Mouse (Mus musculus): ENCODE data around the gene Olfr487.
"Not testable (repeated sequence)": the region's sequence is repeated elsewhere in the genome, so short reads cannot be mapped to it uniquely, and the experiment has no call there.

Olfr487 gene

DNA sequence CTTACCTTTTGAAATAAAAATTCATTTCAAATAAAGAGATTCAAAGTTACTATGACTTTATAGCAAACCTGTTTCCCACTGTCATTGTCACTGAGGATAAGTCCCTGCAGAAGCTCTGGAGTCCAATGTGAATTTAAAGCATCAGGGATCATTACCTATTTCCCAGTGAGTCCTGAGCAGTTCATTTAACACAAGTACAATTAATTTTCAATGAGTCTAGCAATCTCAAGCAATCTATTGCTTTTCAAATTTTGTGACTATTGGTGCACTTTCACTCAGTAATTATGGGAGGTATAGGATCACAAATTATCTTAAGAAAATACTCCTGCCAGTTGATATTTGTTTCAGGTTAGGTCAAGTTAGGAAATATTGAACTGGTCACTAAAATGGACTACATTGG is at the start of gene Olfr487:
TSS of gene Olfr487 (minus strand) at position 101 of the 400 bp plus-strand sequence.
- in situ Hi-C loops (cut with MboI, MseI) = loop anchor here (5.0 kb wide), 1 partner anchor 42 kb away; the partner anchor contains the start of gene Olfr486

DNA sequence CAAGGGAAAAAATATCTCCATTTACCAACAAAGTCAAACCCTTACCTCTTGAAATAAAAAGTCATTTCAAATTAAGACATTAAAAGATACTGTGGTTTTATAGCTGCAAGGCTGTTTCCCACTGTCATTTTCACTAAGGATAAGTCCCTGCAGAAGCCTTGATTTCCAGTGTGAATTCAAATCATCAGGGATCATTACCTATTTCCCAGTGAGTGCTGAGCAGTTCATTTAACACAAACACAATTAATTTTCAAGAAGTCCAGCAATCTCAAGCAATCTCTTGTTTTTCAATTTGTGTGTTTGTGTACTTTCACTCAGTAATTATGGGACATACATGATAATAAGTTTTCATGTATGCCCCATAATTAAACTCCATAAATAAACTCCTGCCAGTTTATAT is 43.8 kb upstream of the Olfr487 start, which contains the start of gene Olfr488:
TSS of gene Olfr488 (minus strand) at position 101 of the 400 bp plus-strand sequence.
- in situ Hi-C loops (cut with MboI, MseI) = no loop called here

DNA sequence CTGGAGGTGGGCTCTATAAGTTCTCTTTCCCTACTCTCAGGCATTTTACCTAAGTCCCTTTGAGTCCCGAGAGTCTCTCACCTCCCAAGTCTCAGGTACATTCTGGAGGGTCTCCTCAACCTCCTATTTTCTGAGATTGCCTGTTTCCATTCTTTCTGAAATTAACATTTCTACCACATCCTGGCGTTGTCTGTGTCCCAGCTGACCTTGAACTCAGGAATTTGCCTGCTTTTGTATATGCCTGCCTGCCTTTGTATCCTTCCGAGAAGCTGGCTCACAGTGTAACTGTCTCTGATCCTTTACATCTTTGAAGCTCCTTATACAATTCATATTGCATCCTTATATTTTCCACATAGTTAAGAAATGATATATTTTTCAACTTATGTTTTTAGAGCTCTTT is 19.1 kb upstream of the Olfr487 start:
- in situ Hi-C loops (cut with MboI, MseI) = no loop called here

- in situ Hi-C loops (cut with MboI, MseI) = no loop called here
Observed at GRCm38 (mm10) chr7:108196938-108197337, 17.5 kb downstream of the Olfr487 start.

DNA sequence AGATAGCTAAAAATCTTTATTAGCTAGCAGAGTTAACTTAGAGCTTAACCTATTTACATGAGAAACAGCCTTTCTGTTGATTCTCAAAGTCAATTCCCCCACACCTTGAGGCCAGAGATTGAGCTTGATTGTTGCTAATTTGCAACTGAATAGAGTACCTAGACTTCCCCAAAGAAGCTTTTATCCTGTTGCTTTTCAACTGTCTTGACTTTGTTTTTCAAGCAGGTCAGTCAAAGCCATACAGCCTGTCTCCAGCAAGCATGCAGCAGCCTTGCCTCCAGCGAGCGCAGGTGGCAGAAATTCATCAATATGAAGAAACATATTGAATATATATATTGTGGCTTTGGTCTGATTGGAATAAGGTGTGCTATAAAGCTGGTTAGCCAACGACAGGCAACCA is 18.1 kb downstream of the Olfr487 start:
- in situ Hi-C loops (cut with MboI, MseI) = not testable (repeated sequence)

GRCm38 (mm10) chr7:108192714-108193113 is 21.7 kb downstream of the Olfr487 start:
- in situ Hi-C loops (cut with MboI, MseI) = not testable (repeated sequence)

DNA sequence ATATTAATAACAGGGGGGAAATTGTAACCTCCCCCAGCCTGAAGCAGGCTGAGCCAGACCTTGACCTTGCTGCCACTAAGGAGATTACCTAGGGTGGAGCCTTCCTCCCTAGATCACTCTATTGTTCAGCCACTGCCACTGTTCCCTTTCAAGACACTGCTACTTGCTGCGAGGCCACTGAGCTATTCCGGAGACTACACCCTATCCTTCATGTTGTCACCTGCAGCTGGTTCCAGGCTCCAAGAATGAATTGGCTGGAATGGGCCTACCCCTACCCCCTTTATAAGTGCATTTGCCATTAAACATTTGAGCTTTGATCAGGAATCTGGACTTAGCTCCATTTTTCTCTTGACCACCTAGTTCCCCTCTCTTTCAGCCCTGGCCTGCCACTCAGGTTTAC is 23.2 kb downstream of the Olfr487 start:
- in situ Hi-C loops (cut with MboI, MseI) = not testable (repeated sequence)

DNA sequence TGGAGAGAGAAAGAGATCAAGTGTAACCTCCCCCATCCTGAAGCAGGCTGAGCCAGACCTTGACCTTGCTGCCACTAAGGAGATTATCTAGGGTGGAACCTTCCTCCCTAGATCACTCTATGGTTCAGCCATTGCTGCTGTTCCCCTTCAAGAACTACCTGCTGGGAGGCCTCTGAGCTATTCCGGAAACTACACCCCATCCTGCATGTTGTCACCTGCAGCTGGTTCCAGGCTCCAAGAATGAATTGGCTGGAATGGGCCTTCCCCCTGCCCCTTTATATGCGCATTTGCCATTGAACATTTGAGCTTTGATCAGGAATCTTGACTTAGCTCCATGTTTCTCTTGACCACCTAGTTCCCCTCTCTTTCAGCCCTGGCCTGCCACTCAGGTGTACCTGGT is 29.2 kb downstream of the Olfr487 start:
- in situ Hi-C loops (cut with MboI, MseI) = not testable (repeated sequence)

DNA sequence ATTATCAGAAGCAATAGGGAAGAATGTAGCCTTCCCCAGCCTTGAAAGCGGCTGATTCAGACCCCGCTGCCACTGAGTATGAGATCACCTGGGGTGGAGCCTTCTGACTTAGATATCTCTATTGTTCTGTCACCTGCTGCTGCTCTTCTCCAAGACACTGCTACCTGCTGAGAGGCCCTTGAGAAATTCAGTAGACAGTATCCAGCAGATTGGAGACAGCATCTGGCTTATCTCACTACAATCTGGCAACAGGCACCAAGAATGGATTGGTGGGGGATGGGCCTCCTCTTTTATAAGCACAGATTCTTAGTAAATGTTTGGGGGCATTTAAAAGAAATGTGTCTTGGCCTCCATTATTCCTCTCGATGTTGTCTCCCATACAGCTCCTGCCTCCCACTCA is 30.0 kb downstream of the Olfr487 start:
- in situ Hi-C loops (cut with MboI, MseI) = not testable (repeated sequence)

GRCm38 (mm10) chr7:108172642-108173041 is 41.8 kb downstream of the Olfr487 start, which contains the start of gene Olfr486:
Gene Olfr486 (minus strand): TSS chr7:108172742.
- in situ Hi-C loops (cut with MboI, MseI) = loop anchor here (5.0 kb wide), 1 partner anchor 40 kb away; the partner anchor contains the start of gene Olfr487

- in situ Hi-C loops (cut with MboI, MseI) = loop anchor here (10.0 kb wide), 1 partner anchor 605 kb away; no protein-coding TSS in a partner anchor
Observed at GRCm38 (mm10) chr7:108159771-108160170, 54.7 kb downstream of the Olfr487 start, which contains the start of gene Olfr485. Gene Olfr485 (minus strand): TSS chr7:108159871.
